10 mouse cellular contexts compared by ENCODE assay signal in the genomic region with DNA sequence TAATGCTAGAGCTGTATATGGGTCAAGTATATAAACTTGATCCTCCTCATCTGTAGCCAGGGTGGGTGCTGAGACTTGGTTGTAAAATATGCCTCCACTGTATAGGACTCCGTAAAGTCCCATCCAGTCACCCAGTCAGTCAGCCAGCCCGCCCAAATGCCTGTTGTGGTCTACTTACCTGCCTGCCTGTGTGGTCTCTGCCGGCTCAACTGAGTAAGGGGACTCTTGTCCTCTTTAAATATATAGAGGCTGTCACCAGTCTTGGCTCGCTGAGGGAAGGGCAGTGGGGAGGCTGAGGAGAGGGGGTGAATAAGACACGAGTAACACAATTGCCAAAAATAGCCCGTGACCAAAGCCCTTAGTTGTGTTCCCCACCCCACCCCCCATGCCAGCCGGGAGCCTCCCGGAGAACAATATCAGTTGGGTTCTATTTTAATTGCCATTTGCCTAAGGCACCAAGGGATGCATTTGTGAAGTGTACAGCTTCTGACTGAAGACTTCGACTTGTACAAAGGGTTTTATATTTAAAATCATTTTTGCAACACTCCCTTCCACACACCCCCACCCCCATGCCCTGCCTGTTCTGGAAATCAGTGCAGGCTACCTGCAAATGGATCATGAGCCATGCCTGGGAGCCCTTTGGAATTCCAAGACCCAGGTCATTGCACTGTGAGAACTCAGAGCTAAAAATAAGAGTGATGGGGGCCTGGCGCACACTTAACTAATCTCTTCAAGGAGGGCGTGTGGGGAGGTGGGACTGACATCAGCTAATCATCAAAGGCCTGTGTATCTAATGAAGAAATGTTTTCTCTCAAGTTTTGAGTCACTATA. TPM values are rescaled to one million over a fixed set of nuclear protein-coding genes. Genes with fewer than 3 reads are reported as not detected.
DNase-seq lines count a peak whose midpoint lies in the region; ATAC-seq lines count a peak whose summit lies in the region.
"Had no signal": no experiment of that assay in that cellular context is flagged by ENCODE, and none has a peak within 500 bp of the region (broad histone marks: within the 10 kb centered on the region; RNA-seq: fewer than 3 reads in every experiment).

Csrp3 (minus strand) TSS at position 214 of the 831 bp plus-strand sequence.

- no peaks in the 10 kb centered on the region for H3K9me3 ChIP-seq in midbrain, embryonic 12.5 days
- no peaks in the 10 kb centered on the region for H3K9me3 ChIP-seq in midbrain, embryonic 11.5 days (ENCODE audit: control insufficient read depth, low read length)
- no peaks in the 10 kb centered on the region for H3K9me3 ChIP-seq in heart, embryonic 15.5 days (replicated peaks)

- H3K9ac ChIP-seq in midbrain, embryonic 12.5 days (replicated peaks): no peak within 1 kb of the TSS
- H3K9ac ChIP-seq in midbrain, embryonic 11.5 days (ENCODE audit: low read length): no peak within 1 kb of the TSS
- H3K9ac ChIP-seq in heart, embryonic 15.5 days: peak within 1 kb of the TSS; percentile 53

- H3K27ac ChIP-seq in midbrain, embryonic 12.5 days (replicated peaks): no peak within 1 kb of the TSS
- no peak within 1 kb of the TSS for H3K27ac ChIP-seq in midbrain, embryonic 11.5 days (ENCODE audit: low read depth, low read length)
- H3K27ac ChIP-seq in heart, embryonic 15.5 days: peak within 1 kb of the TSS; percentile 89
- H3K27ac ChIP-seq: left cerebral cortex, adult 2 months had no signal

- no peak within 1 kb of the TSS for H3K4me3 ChIP-seq in midbrain, embryonic 12.5 days
- no peak within 1 kb of the TSS for H3K4me3 ChIP-seq in midbrain, embryonic 11.5 days (ENCODE audit: low read depth, low read length)
- H3K4me3 ChIP-seq in heart, embryonic 15.5 days: peak within 1 kb of the TSS; percentile 58
- H3K4me3 ChIP-seq: left cerebral cortex, adult 2 months had no signal

- ATAC-seq in midbrain, embryonic 12.5 days (ENCODE audit: low FRiP score, low read depth): peak; percentile 47; the same call in 1 of the 2 replicates
- no peak for ATAC-seq in midbrain, embryonic 11.5 days (ENCODE audit: low FRiP score)
- ATAC-seq in heart, embryonic 15.5 days (replicated peaks; ENCODE audit: insufficient number of reproducible peaks, insufficient read depth, low FRiP score, low read depth): peak; percentile 90

- DNase-seq in midbrain, embryonic 11.5 days (ENCODE audit: low spot score, missing footprints): no peak
- peak; percentile 15 for DNase-seq in gastrocnemius, postnatal 25 days
- DNase-seq in retina, embryonic 14.5 days (ENCODE audit: low spot score): peak; percentile 6
- no peak for DNase-seq in left cerebral cortex, adult 18-20 months (ENCODE audit: low spot score in 2 of 2)
- no peak for DNase-seq in cerebellum, adult 9-11 months
- DNase-seq: cerebellum, postnatal 36 days; lung, postnatal 14 days had no signal

- peaks cover 37% of the 10 kb centered on the region for H3K27me3 ChIP-seq in midbrain, embryonic 12.5 days
- H3K27me3 ChIP-seq in midbrain, embryonic 11.5 days (ENCODE audit: control insufficient read depth, insufficient read depth, low read length): no peaks in the 10 kb centered on the region; the same call in 1 of the 2 replicates
- no peaks in the 10 kb centered on the region for H3K27me3 ChIP-seq in heart, embryonic 15.5 days

- H3K36me3 ChIP-seq in midbrain, embryonic 12.5 days: no peaks in the 10 kb centered on the region
- H3K36me3 ChIP-seq in midbrain, embryonic 11.5 days (ENCODE audit: control insufficient read depth, insufficient read depth, low read length): no peaks in the 10 kb centered on the region
- H3K36me3 ChIP-seq in heart, embryonic 15.5 days: no peaks in the 10 kb centered on the region

- no peak within 1 kb of the TSS for H3K4me2 ChIP-seq in midbrain, embryonic 12.5 days (replicated peaks)
- H3K4me2 ChIP-seq in midbrain, embryonic 11.5 days: no peak within 1 kb of the TSS
- peak within 1 kb of the TSS; percentile 67 for H3K4me2 ChIP-seq in heart, embryonic 15.5 days

- 59% methylated on average over 11 of the region's 11 CpGs for WGBS in midbrain, embryonic 12.5 days
- 59% methylated on average over 11 of the region's 11 CpGs for WGBS in midbrain, embryonic 11.5 days
- WGBS in heart, embryonic 15.5 days: 30% methylated on average over 11 of the region's 11 CpGs

- H3K4me1 ChIP-seq in midbrain, embryonic 12.5 days: peaks cover 7% of the 10 kb centered on the region; the same call in 1 of the 2 replicates
- H3K4me1 ChIP-seq in midbrain, embryonic 11.5 days (ENCODE audit: control insufficient read depth, insufficient read depth, low read length): 0 out of 2 replicates have a peak, but pooled peaks cover 2% of the 10 kb centered on the region
- H3K4me1 ChIP-seq in heart, embryonic 15.5 days (replicated peaks): peaks cover 30% of the 10 kb centered on the region

RNA-seq across cellular contexts. Expression of gene Csrp3, which starts in this region (rescaled TPM):
- 0.27 and 0.56 TPM in 2 replicates for polyA plus RNA-seq in midbrain, embryonic 12.5 days (2016; fragmentation: Nextera tagmentation; extraction: Ambion mirVana)
- 0.19 TPM in 1 of 2 replicates, not detected in the other for polyA plus RNA-seq in midbrain, embryonic 11.5 days (2014; fragmentation: Nextera tagmentation; extraction: Ambion mirVana)
- 1,000 to 10,000 TPM in 1 of 2 experiments, 100 to 1,000 TPM in 1; 118 to 1,199 TPM for total RNA-seq in gastrocnemius, postnatal 25 days (2021)
- polyA plus RNA-seq in heart, embryonic 15.5 days (2015; fragmentation: Nextera tagmentation; extraction: Ambion mirVana): 1,541 and 1,964 TPM in 2 replicates
- not detected for total RNA-seq in left cerebral cortex, adult 18-20 months (2021)
- total RNA-seq: left cerebral cortex, adult 2 months had no signal

Comparison
In these comparisons a context has a peak if more than half of its experiments do, and no peak if none do; other contexts are left out.
1. RNA of gene Csrp3 (total RNA-seq): 118 to 1,199 TPM in gastrocnemius, postnatal 25 days; not detected in left cerebral cortex, adult 18-20 months; every median in the first group is over 100 times any median in the second.
2. RNA of gene Csrp3 (polyA plus RNA-seq): 1,541 to 1,964 TPM in heart, embryonic 15.5 days; 0.27 to 0.56 TPM in midbrain, embryonic 12.5 days and 0.19 TPM in midbrain, embryonic 11.5 days; every median in the first group is over 100 times any median in the second.
3. Peak in ATAC-seq in midbrain, embryonic 12.5 days; RNA of the gene not detected or under 1 TPM.
4. DNase-seq: peak in gastrocnemius, postnatal 25 days (single experiment) and retina, embryonic 14.5 days (single experiment); none in midbrain, embryonic 11.5 days (single experiment), left cerebral cortex, adult 18-20 months (0 of 2) and cerebellum, adult 9-11 months (single experiment).